Mouse (Mus musculus) ES-E14 (cell line): Measurements from ENCODE around the gene Rsrp1. TPM values are rescaled to one million over a fixed set of nuclear protein-coding genes. Genes with fewer than 3 reads are reported as not detected.

ENCODE experiments used
- DNase-seq: peaks from one replicate; pipeline ENCODE4 v3.0.0-alpha.2; 2013; ENCODE audit warnings: low read depth, low spot score
- H3K27ac ChIP-seq: 2 replicates; pipeline ENCODE4 v1.5.1; 2012; ENCODE audit warnings: low read depth, mild to moderate bottlenecking, low read length, moderate library complexity, mixed read lengths; ENCODE audit not compliant: poor library complexity, insufficient read depth, severe bottlenecking
- H3K36me3 ChIP-seq: 2 replicates; pipeline ENCODE4 v1.6.1; 2012; ENCODE audit warnings: mild to moderate bottlenecking, low read length, moderate library complexity, mixed read lengths; ENCODE audit not compliant: control insufficient read depth, poor library complexity, insufficient read depth, severe bottlenecking
- H3K4me1 ChIP-seq, 2 experiments: fragments of 150-350 bp in 1 of 2; sonication (generic) in 1 of 2; 2 replicates each; pipeline ENCODE4 v1.6.1; 2012; ENCODE audit warnings: low read length in 2 of 2, mild to moderate bottlenecking in 1 of 2, mixed read lengths in 1 of 2; ENCODE audit not compliant: control insufficient read depth in 2 of 2, insufficient read depth in 2 of 2, poor library complexity in 1 of 2
- H3K4me3 ChIP-seq, 2 experiments: fragments of 150-350 bp in 1 of 2; sonication (generic) in 1 of 2; 2 replicates each; pipeline ENCODE4 v1.5.1; 2012; ENCODE audit warnings: low read length in 2 of 2, low read depth in 1 of 2, mild to moderate bottlenecking in 1 of 2, mixed read lengths in 1 of 2; ENCODE audit not compliant: insufficient read depth in 1 of 2, poor library complexity in 1 of 2, severe bottlenecking in 1 of 2
- H3K9ac ChIP-seq: 2 replicates; pipeline ENCODE4 v1.6.1; 2012; ENCODE audit warnings: low read depth, mild to moderate bottlenecking, low read length, mixed read lengths; ENCODE audit not compliant: poor library complexity, insufficient read depth, severe bottlenecking
- H3K9me3 ChIP-seq: fragments of 150-350 bp; sonication (generic); 2 replicates; pipeline ENCODE4 v1.6.1; 2012; ENCODE audit warnings: low read depth, mild to moderate bottlenecking, low read length; ENCODE audit not compliant: control insufficient read depth, insufficient read depth
- CHD2 ChIP-seq: IDR thresholded peaks from 2 replicates; pipeline ENCODE4 v1.6.1; 2014; ENCODE audit warnings: mild to moderate bottlenecking, low read depth, low read length, inconsistent platforms
- HCFC1 ChIP-seq: IDR thresholded peaks from 2 replicates; pipeline ENCODE4 v1.6.1; 2012; ENCODE audit warnings: low read length, inconsistent platforms, borderline replicate concordance; ENCODE audit not compliant: insufficient read depth
- MAFK ChIP-seq: IDR thresholded peaks from 2 replicates; pipeline ENCODE4 v1.6.1; 2014; ENCODE audit warnings: mild to moderate bottlenecking, low read depth, low read length, inconsistent platforms; ENCODE audit not compliant: insufficient read depth
- ZC3H11A ChIP-seq: IDR thresholded peaks from 2 replicates; pipeline ENCODE4 v1.6.1; 2012; ENCODE audit warnings: low read depth, mild to moderate bottlenecking, inconsistent platforms, low read length, borderline replicate concordance
- ZNF384 ChIP-seq: IDR thresholded peaks from 2 replicates; pipeline ENCODE4 v1.6.1; 2012; ENCODE audit warnings: low read depth, low read length, inconsistent platforms
- in situ Hi-C, 2 experiments: fragments of 600-800 bp; cut with MboI; formaldehyde crosslinking; loops; one replicate each; pipeline ENCODE4 v1.15.1; 2025; ENCODE audit warnings: low sequenced_read_pairs in 2 of 2, inconsistent platforms in 1 of 2; ENCODE audit not compliant: unreplicated experiment in 2 of 2
- total RNA-seq: library from RNA; depleted of rRNA; stranded (reverse); fragments of 300-350 nt; gene quantifications from 2 replicates; pipeline ENCODE4 v1.2.3, GENCODE M21; 2012; rRNA removed

The Rsrp1 gene
- total RNA-seq, result 93.9 and 130 TPM in 2 replicates

- no peaks in the 10 kb centered on the region for H3K9me3 ChIP-seq
Observed at GRCm38 (mm10) chr4:134923258-134924018, at the start of gene Rsrp1. TSS of gene Rsrp1 (plus strand) at chr4:134923592.

GRCm38 (mm10) chr4:134876171-134876570, 47.2 kb upstream of the Rsrp1 start:
- in situ Hi-C loops, result no loop called here
- TF ChIP-seq MAFK, result no peak
- TF ChIP-seq CHD2, result no peak
- TF ChIP-seq ZC3H11A, result no peak
- H3K9ac ChIP-seq, result peak overlapping the region; percentile 51; the same call in 1 of the 2 replicates

More at GRCm38 (mm10) chr4:134923258-134924018, at the start of gene Rsrp1:
- peak within 1 kb of the TSS; percentile 98 for H3K27ac ChIP-seq
- TF ChIP-seq ZC3H11A (no peak), ZNF384 (no peak), HCFC1 (peak; percentile 36; the same call in 1 of the 2 replicates), CHD2 (peak; percentile 59; the same call in 1 of the 2 replicates), MAFK (peak; percentile 43; the same call in 1 of the 2 replicates)
- peak; percentile 95 for DNase-seq
- peak within 1 kb of the TSS; percentile 72 to 95 for H3K4me3 ChIP-seq
- H3K36me3 ChIP-seq, result peaks cover 25% of the 10 kb centered on the region
- in situ Hi-C loops, result no loop called here
- peaks cover 3 to 5% of the 10 kb centered on the region in 2 experiments; a peak in 2 of 4 replicates for H3K4me1 ChIP-seq
- H3K9ac ChIP-seq, result peak within 1 kb of the TSS; percentile 98

GRCm38 (mm10) chr4:134879410-134879981, 43.9 kb upstream of the Rsrp1 start:
- no peaks in the 10 kb centered on the region for H3K36me3 ChIP-seq
- H3K4me1 ChIP-seq, result peaks cover 3 to 13% of the 10 kb centered on the region in 2 experiments; a peak in 3 of 4 replicates
- H3K9me3 ChIP-seq, result no peaks in the 10 kb centered on the region
- no peak for TF ChIP-seq ZNF384
- no peak for TF ChIP-seq MAFK
- no peak overlapping the region for H3K27ac ChIP-seq
- in situ Hi-C loops, result no loop called here
- no peak overlapping the region for H3K9ac ChIP-seq
- peak; percentile 62 for DNase-seq
- peak overlapping the region; percentile 46 to 53 for H3K4me3 ChIP-seq

More at GRCm38 (mm10) chr4:134876171-134876570, 47.2 kb upstream of the Rsrp1 start:
- Histone ChIP-seq H3K36me3 (no peaks in the 10 kb centered on the region), H3K4me1 (peaks cover 3 to 22% of the 10 kb centered on the region in 2 experiments; a peak in 3 of 4 replicates), H3K27ac (no peak overlapping the region; the same call in 1 of the 2 replicates), H3K4me3 (peak overlapping the region; percentile 19 to 44), H3K9me3 (no peaks in the 10 kb centered on the region)
- DNase-seq, result no peak

- Histone ChIP-seq H3K9me3 (no peaks in the 10 kb centered on the region), H3K27ac (no peak overlapping the region), H3K36me3 (no peaks in the 10 kb centered on the region), H3K9ac (no peak overlapping the region), H3K4me1 (peaks cover 3 to 10% of the 10 kb centered on the region in 2 experiments; a peak in 3 of 4 replicates), H3K4me3 (peak overlapping the region; percentile 46 to 53; a peak in 3 of 4 replicates)
- in situ Hi-C loops, result no loop called here
- TF ChIP-seq HCFC1 (no peak), ZC3H11A (no peak), MAFK (no peak), CHD2 (no peak), ZNF384 (no peak)
- peak; percentile 59 for DNase-seq
Observed at GRCm38 (mm10) chr4:134880041-134880440, 43.4 kb upstream of the Rsrp1 start.
